Mouse (Mus musculus): ENCODE measurements around the gene Copa. TPM values are rescaled to one million over a fixed set of nuclear protein-coding genes. Genes with fewer than 3 reads are reported as not detected.

The Copa gene
- total RNA-seq, 2 experiments from 2014 or later = 120 to 122 TPM

DNA sequence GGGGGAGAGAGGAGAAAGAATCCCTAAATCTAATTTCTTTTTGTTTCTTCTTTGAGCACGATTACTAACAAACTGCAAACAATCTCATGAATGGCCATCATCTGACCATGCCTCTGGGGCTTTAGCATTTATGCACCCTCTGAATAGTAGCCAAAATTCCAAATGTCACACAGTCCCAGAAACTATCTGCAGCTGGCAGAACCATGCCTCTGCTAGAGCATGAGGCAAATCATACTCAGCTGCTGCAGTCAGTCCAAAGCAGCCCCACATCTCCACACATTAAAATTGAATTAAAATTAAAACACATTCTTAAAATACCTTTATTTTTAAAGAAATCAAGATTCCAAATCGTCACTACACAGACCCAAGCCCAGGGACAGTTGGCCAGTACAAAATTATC lies 57.8 kb downstream of the Copa start:
- no peak for ATAC-seq (ENCODE audit: poor library complexity, severe bottlenecking)

GRCm38 (mm10) chr1:172140825-172141224 lies 58.5 kb downstream of the Copa start:
- no peak for ATAC-seq (ENCODE audit: poor library complexity, severe bottlenecking)

DNA sequence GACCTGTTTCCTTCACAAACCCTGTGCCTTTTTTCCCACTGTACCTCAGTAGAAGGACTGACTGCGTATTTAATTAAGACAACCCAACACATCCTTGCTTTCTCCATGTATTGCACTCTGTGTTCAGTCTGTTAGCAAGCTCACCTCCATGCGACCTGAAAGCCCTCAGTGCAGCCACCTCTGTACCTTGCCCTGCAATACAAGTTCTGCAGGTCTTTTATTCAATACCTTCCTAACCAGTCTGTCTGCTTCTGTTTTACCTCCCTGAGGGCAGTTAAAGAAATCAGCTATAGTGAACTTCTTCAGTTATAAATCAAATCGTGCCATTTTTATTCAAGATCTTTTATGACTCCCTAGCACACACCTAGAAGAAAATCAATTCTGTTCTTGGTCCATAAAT lies 59.2 kb downstream of the Copa start:
- ATAC-seq (ENCODE audit: poor library complexity, severe bottlenecking) = no peak

- peak; percentile 54 for ATAC-seq (ENCODE audit: poor library complexity, severe bottlenecking)
Measured at GRCm38 (mm10) chr1:172143570-172143969, 61.2 kb downstream of the Copa start.

DNA sequence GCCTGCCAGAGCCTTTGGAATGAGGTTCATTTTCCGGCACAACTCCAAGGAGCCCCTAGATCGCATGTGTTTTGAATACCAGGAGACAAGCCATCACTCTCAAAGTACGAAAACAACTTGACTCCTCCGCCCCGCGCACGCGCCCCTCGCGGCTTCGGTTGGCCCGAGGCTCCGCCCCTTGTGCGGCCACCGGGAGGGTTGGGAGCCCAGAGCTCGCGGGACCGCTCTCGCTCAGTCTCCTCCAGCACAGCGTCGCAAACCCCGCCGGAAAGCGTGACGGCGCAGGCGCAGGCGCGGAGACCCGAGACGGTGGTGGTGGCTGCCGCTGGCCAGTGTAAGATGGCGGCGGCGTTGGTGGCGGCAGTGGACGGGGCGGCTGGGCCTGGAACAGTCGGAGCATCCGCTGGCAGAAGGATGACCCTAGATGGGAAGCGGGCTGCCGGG lies 65.5 kb downstream of the Copa start, which contains the start of gene Dcaf8:
Gene Dcaf8 (plus strand): TSS at position 250 of the 444 bp plus-strand sequence.
- ATAC-seq (ENCODE audit: poor library complexity, severe bottlenecking) = peak; percentile 95

GRCm38 (mm10) chr1:172148279-172148954 lies 66.1 kb downstream of the Copa start:
- ATAC-seq (ENCODE audit: poor library complexity, severe bottlenecking) = peak; percentile 31

- no peak for ATAC-seq (ENCODE audit: poor library complexity, severe bottlenecking)
Measured at GRCm38 (mm10) chr1:172148955-172149815, 66.9 kb downstream of the Copa start.

GRCm38 (mm10) chr1:172154536-172154935 lies 72.2 kb downstream of the Copa start:
- no peak for ATAC-seq (ENCODE audit: poor library complexity, severe bottlenecking)

- no peak for ATAC-seq (ENCODE audit: poor library complexity, severe bottlenecking)
Measured at GRCm38 (mm10) chr1:172155518-172155917, 73.2 kb downstream of the Copa start.

DNA sequence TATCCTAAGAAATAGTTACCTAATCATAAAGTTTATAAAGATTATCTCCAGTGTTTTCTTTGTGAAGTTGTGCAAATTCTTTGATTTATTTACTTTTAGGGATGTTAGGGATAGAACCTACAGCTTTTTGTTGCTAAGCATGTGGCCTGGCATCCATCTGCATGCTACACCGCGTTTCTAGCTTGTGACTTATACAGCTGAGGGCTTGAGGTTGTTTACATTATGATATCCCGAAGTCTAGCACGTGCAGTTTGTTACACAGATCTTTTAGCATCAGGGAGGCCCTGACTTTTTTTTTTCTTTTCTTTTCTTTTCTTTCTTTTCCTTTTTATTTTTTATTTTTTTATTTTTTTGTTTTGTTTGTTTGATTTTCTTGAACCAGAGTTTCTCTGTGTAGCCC lies 77.6 kb downstream of the Copa start:
- no peak for ATAC-seq (ENCODE audit: poor library complexity, severe bottlenecking)

DNA sequence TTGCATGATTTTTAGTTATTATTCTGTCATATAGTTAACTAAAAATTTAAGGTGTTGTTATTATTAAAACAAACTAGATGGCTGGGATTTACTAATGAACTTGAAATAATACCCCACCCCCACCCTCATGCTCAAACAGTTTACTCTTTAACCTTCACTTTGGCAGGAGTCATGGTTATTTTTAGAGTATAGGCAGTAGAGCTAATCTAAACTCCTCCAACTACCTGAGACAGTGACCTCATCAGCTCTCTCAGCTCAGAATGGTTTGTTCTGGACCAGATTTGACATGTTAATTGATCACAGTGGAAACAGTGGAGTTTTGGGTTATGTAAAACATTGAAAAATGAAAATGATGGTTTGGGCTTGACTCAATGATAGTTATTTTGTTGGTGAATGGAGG lies 78.2 kb downstream of the Copa start:
- no peak for ATAC-seq (ENCODE audit: poor library complexity, severe bottlenecking)

- ATAC-seq (ENCODE audit: poor library complexity, severe bottlenecking) = 0 out of 2 replicates have a peak, but pooled peaks have one; percentile 49
Measured at GRCm38 (mm10) chr1:172162009-172162408, 79.7 kb downstream of the Copa start.

DNA sequence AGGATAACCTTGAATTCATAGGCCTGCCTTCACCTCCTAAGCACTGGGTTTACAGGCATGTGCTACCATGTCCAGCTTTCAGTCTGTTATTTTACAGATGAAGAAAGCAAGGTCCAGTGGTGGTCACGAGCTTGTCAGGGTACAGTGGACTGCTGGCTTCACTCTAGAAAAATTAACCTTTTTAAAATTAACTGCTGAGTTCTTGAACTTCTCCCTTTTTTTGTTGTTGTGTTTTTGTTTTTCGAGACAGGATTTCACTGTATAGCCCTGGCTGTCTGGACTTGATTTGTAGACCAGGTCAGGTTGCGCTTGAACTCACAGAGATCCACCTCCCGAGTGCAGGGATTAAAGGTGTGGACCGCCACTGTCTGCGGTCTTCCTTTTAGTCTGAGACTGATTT lies 80.6 kb downstream of the Copa start:
- no peak for ATAC-seq (ENCODE audit: poor library complexity, severe bottlenecking)

DNA sequence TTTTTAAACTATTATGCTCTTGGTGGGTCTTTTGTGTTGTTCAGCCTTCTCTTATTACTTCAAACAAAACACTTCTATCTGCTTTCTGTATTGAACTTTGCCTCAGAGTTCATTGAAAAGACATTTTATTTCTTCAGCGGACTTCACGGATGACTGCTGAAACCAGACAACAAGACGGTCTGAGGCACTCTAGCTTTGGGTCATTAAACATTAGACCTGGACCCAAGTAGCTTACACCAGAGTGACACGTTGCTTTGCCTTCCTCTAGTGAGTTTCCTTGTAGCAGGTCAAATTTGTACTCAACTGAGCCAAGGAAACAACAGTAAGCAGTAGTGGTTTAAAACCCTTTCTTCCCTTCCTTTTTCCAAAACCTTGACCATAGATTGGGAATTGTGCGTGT lies 85.6 kb downstream of the Copa start:
- ATAC-seq (ENCODE audit: poor library complexity, severe bottlenecking) = no peak

- ATAC-seq (ENCODE audit: poor library complexity, severe bottlenecking) = no peak
Measured at GRCm38 (mm10) chr1:172169809-172170208, 87.5 kb downstream of the Copa start.

Other genes starting within 250 kb of the Copa start
- 153 and 188 TPM in 2 replicates for gene Cd84, start 242.8 kb upstream of the Copa start, total RNA-seq (2015)
- 269 and 296 TPM in 2 replicates for gene Cd84, start 242.8 kb upstream of the Copa start, total RNA-seq (2017)
- 13.9 and 15.9 TPM in 2 replicates for gene Gm10521, start 186.9 kb upstream of the Copa start, total RNA-seq (2015)
- gene Gm10521, start 186.9 kb upstream of the Copa start, total RNA-seq (2017) = 7.7 and 9.8 TPM in 2 replicates
- 5.6 and 6.3 TPM in 2 replicates for gene Slamf6, start 165.0 kb upstream of the Copa start, total RNA-seq (2015)
- 3.0 and 3.9 TPM in 2 replicates for gene Slamf6, start 165.0 kb upstream of the Copa start, total RNA-seq (2017)
- gene Vangl2, start 54.1 kb upstream of the Copa start, total RNA-seq (2015) = 2.1 and 2.8 TPM in 2 replicates
- 1.8 and 2.5 TPM in 2 replicates for gene Vangl2, start 54.1 kb upstream of the Copa start, total RNA-seq (2017)
- gene Nhlh1, start 25.0 kb upstream of the Copa start, total RNA-seq (2015) = not detected in 2 replicates
- gene Nhlh1, start 25.0 kb upstream of the Copa start, total RNA-seq (2017) = not detected in 2 replicates
- 81.2 and 87.8 TPM in 2 replicates for gene Ncstn, start 266 bp downstream of the Copa start, total RNA-seq (2015)
- 39.8 and 45.5 TPM in 2 replicates for gene Ncstn, start 266 bp downstream of the Copa start, total RNA-seq (2017)
- gene Pex19, start 44.2 kb downstream of the Copa start, total RNA-seq (2015) = 16.6 and 17.5 TPM in 2 replicates
- gene Pex19, start 44.2 kb downstream of the Copa start, total RNA-seq (2017) = 33.9 and 36.5 TPM in 2 replicates
- gene Dcaf8, start 65.6 kb downstream of the Copa start, total RNA-seq (2015) = 18.9 and 19.4 TPM in 2 replicates
- gene Dcaf8, start 65.6 kb downstream of the Copa start, total RNA-seq (2017) = 63.9 and 71.6 TPM in 2 replicates
- 16.1 and 17.5 TPM in 2 replicates for gene Pea15a, start 124.3 kb downstream of the Copa start, total RNA-seq (2015)
- 13.6 and 18.5 TPM in 2 replicates for gene Pea15a, start 124.3 kb downstream of the Copa start, total RNA-seq (2017)
- not detected in 2 replicates for gene Casq1, start 137.3 kb downstream of the Copa start, total RNA-seq (2015)
- not detected in 2 replicates for gene Casq1, start 137.3 kb downstream of the Copa start, total RNA-seq (2017)
- not detected in 2 replicates for gene Atp1a4, start 175.9 kb downstream of the Copa start, total RNA-seq (2015)
- not detected in 2 replicates for gene Atp1a4, start 175.9 kb downstream of the Copa start, total RNA-seq (2017)
- gene Igsf8, start 179.1 kb downstream of the Copa start, total RNA-seq (2015) = 29.6 and 40.0 TPM in 2 replicates
- 26.1 and 34.4 TPM in 2 replicates for gene Igsf8, start 179.1 kb downstream of the Copa start, total RNA-seq (2017)
- 0.02 TPM in 1 of 2 replicates, not detected in the other for gene Atp1a2, start 215.5 kb downstream of the Copa start, total RNA-seq (2015)
- gene Atp1a2, start 215.5 kb downstream of the Copa start, total RNA-seq (2017) = not detected in 2 replicates
- not detected in 2 replicates for gene Kcnj9, start 246.8 kb downstream of the Copa start, total RNA-seq (2015)
- gene Kcnj9, start 246.8 kb downstream of the Copa start, total RNA-seq (2017) = not detected in 2 replicates

Measured in megakaryocyte, adult 5-6 weeks (primary cell).